Mouse (Mus musculus) liver, embryonic 12.5 days (tissue): ENCODE measurements around the gene Speg. TPM values are rescaled to one million over a fixed set of nuclear protein-coding genes. Genes with fewer than 3 reads are reported as not detected.
A peak's percentile ranks its signal among the peaks of the same experiment; 100 is the strongest.

Experiments
- ATAC-seq: fragments of 200-750 bp; cut with Nextera tagmentation; 2 replicates; pipeline ENCODE4 v1.8.0; 2017; ENCODE audit warnings: moderate number of reproducible peaks, mild to moderate bottlenecking, moderate library complexity
- H3K27ac ChIP-seq: fragments of 300-500 bp; sonication (generic); 2 replicates; pipeline ENCODE4 v1.5.1; 2016; ENCODE audit warnings: mild to moderate bottlenecking
- H3K27me3 ChIP-seq: fragments of 300-500 bp; sonication (generic); replicated peaks from 2 replicates; pipeline ENCODE4 v1.6.1; 2016; ENCODE audit warnings: mild to moderate bottlenecking, moderate library complexity
- H3K36me3 ChIP-seq: fragments of 300-500 bp; sonication (generic); 2 replicates; pipeline ENCODE4 v1.6.1; 2016; ENCODE audit warnings: mild to moderate bottlenecking, moderate library complexity
- H3K4me1 ChIP-seq: fragments of 300-500 bp; sonication (generic); 2 replicates; pipeline ENCODE4 v1.6.1; 2016
- H3K4me2 ChIP-seq: fragments of 300-500 bp; sonication (generic); 2 replicates; pipeline ENCODE4 v1.6.1; 2016; ENCODE audit warnings: mild to moderate bottlenecking, moderate library complexity
- H3K4me3 ChIP-seq: fragments of 300-500 bp; sonication (generic); 2 replicates; pipeline ENCODE4 v1.5.1; 2016; ENCODE audit warnings: mild to moderate bottlenecking, moderate library complexity
- H3K9ac ChIP-seq: fragments of 300-500 bp; sonication (generic); 2 replicates; pipeline ENCODE4 v1.6.1; 2016; ENCODE audit warnings: mild to moderate bottlenecking, moderate library complexity
- H3K9me3 ChIP-seq: fragments of 300-500 bp; sonication (generic); replicated peaks from 2 replicates; pipeline ENCODE4 v1.6.1; 2016; ENCODE audit warnings: mild to moderate bottlenecking, moderate library complexity
- WGBS: fragments of 180-500 bp; shearing (Covaris S2); methylation state at CpG from one replicate; pipeline ENCODE4 v1.1.7; 2016; ENCODE audit not compliant: insufficient replicate concordance; 5-methylcytosine and 5-hydroxymethylcytosine counted together
- polyA plus RNA-seq: library from polyadenylated mRNA; unstranded; fragments of >200 nt; fragmentation: Nextera tagmentation; extraction: Ambion mirVana; gene quantifications from 2 replicates; pipeline ENCODE4 v1.2.1, GENCODE M21; 2016

Speg gene
- polyA plus RNA-seq, 1 experiment from 2014 or later: 11.4 TPM

- H3K36me3 ChIP-seq: no peaks in the 10 kb centered on the region
- 75% methylated on average over 27 of the region's 27 CpGs for WGBS
- H3K9me3 ChIP-seq: no peaks in the 10 kb centered on the region
- H3K4me2 ChIP-seq: no peak overlapping the region
- no peak overlapping the region for H3K9ac ChIP-seq
- no peak overlapping the region for H3K27ac ChIP-seq
- ATAC-seq: no peak
- H3K27me3 ChIP-seq: peaks cover 99% of the 10 kb centered on the region
- no peak overlapping the region for H3K4me3 ChIP-seq
- peaks cover 19% of the 10 kb centered on the region for H3K4me1 ChIP-seq
Observed at GRCm38 (mm10) chr1:75384470-75385141, 9.5 kb downstream of the Speg start.

GRCm38 (mm10) chr1:75385142-75385730 lies 10.1 kb downstream of the Speg start:
- Histone ChIP-seq H3K4me1 (peaks cover 19% of the 10 kb centered on the region), H3K9me3 (no peaks in the 10 kb centered on the region), H3K36me3 (no peaks in the 10 kb centered on the region), H3K27me3 (peaks cover 99% of the 10 kb centered on the region), H3K4me2 (no peak overlapping the region), H3K27ac (no peak overlapping the region), H3K9ac (no peak overlapping the region), H3K4me3 (no peak overlapping the region)
- 59% methylated on average over 20 of the region's 20 CpGs for WGBS
- ATAC-seq: no peak

- H3K27ac ChIP-seq: no peak overlapping the region
- no peak overlapping the region for H3K9ac ChIP-seq
- no peaks in the 10 kb centered on the region for H3K9me3 ChIP-seq
- peaks cover 99% of the 10 kb centered on the region for H3K27me3 ChIP-seq
- H3K4me2 ChIP-seq: no peak overlapping the region
- WGBS: 20% methylated on average over 4 of the region's 4 CpGs
- no peak overlapping the region for H3K4me3 ChIP-seq
- no peak for ATAC-seq
- peaks cover 19% of the 10 kb centered on the region for H3K4me1 ChIP-seq
- H3K36me3 ChIP-seq: no peaks in the 10 kb centered on the region
Observed at GRCm38 (mm10) chr1:75386149-75386548, 11.1 kb downstream of the Speg start.

- WGBS: 22% methylated on average over 7 of the region's 7 CpGs
- Histone ChIP-seq H3K4me3 (no peak overlapping the region), H3K4me2 (peak overlapping the region; percentile 37; the same call in 1 of the 2 replicates), H3K9me3 (no peaks in the 10 kb centered on the region), H3K4me1 (peaks cover 13% of the 10 kb centered on the region; the same call in 1 of the 2 replicates), H3K36me3 (no peaks in the 10 kb centered on the region), H3K27ac (no peak overlapping the region), H3K9ac (no peak overlapping the region), H3K27me3 (peaks cover 93% of the 10 kb centered on the region)
- ATAC-seq: no peak
Observed at GRCm38 (mm10) chr1:75387469-75387928, 12.4 kb downstream of the Speg start.

GRCm38 (mm10) chr1:75387929-75388897 lies 13.1 kb downstream of the Speg start:
- 6% methylated on average over 94 of the region's 94 CpGs for WGBS
- Histone ChIP-seq H3K9me3 (no peaks in the 10 kb centered on the region), H3K36me3 (no peaks in the 10 kb centered on the region), H3K27me3 (peaks cover 86% of the 10 kb centered on the region), H3K4me1 (peaks cover 13% of the 10 kb centered on the region; the same call in 1 of the 2 replicates), H3K4me2 (peak overlapping the region; percentile 37), H3K9ac (peak overlapping the region; percentile 6; the same call in 1 of the 2 replicates), H3K27ac (no peak overlapping the region), H3K4me3 (no peak overlapping the region; the same call in 1 of the 2 replicates)
- ATAC-seq: no peak

- peaks cover 13% of the 10 kb centered on the region; the same call in 1 of the 2 replicates for H3K4me1 ChIP-seq
- H3K9ac ChIP-seq: no peak overlapping the region
- no peak for ATAC-seq
- no peaks in the 10 kb centered on the region for H3K36me3 ChIP-seq
- H3K27me3 ChIP-seq: peaks cover 85% of the 10 kb centered on the region
- no peaks in the 10 kb centered on the region for H3K9me3 ChIP-seq
- H3K27ac ChIP-seq: no peak overlapping the region
- 14% methylated on average over 23 of the region's 23 CpGs for WGBS
- no peak overlapping the region for H3K4me3 ChIP-seq
- H3K4me2 ChIP-seq: peak overlapping the region; percentile 37
Observed at GRCm38 (mm10) chr1:75388898-75389515, 13.9 kb downstream of the Speg start.

- no peaks in the 10 kb centered on the region for H3K36me3 ChIP-seq
- no peak overlapping the region for H3K4me2 ChIP-seq
- peaks cover 58% of the 10 kb centered on the region for H3K27me3 ChIP-seq
- no peak for ATAC-seq
- peaks cover 5% of the 10 kb centered on the region; the same call in 1 of the 2 replicates for H3K4me1 ChIP-seq
- no peak overlapping the region for H3K9ac ChIP-seq
- no peak overlapping the region for H3K4me3 ChIP-seq
- H3K9me3 ChIP-seq: no peaks in the 10 kb centered on the region
- no peak overlapping the region for H3K27ac ChIP-seq
- 50% methylated on average over 9 of the region's 9 CpGs for WGBS
Observed at GRCm38 (mm10) chr1:75393139-75393538, 18.0 kb downstream of the Speg start.

GRCm38 (mm10) chr1:75393846-75394245 lies 18.7 kb downstream of the Speg start:
- Histone ChIP-seq H3K9me3 (no peaks in the 10 kb centered on the region), H3K27ac (no peak overlapping the region), H3K9ac (no peak overlapping the region), H3K36me3 (no peaks in the 10 kb centered on the region), H3K4me2 (no peak overlapping the region), H3K27me3 (peaks cover 54% of the 10 kb centered on the region), H3K4me3 (no peak overlapping the region), H3K4me1 (peaks cover 6% of the 10 kb centered on the region)
- 52% methylated on average over 3 of the region's 3 CpGs for WGBS
- ATAC-seq: no peak

- H3K9me3 ChIP-seq: no peaks in the 10 kb centered on the region
- peaks cover 31% of the 10 kb centered on the region for H3K27me3 ChIP-seq
- WGBS: 7% methylated on average over 9 of the region's 9 CpGs
- peak overlapping the region; percentile 8; the same call in 1 of the 2 replicates for H3K4me2 ChIP-seq
- no peak overlapping the region for H3K9ac ChIP-seq
- H3K4me1 ChIP-seq: peaks cover 22% of the 10 kb centered on the region
- H3K4me3 ChIP-seq: no peak overlapping the region
- H3K27ac ChIP-seq: peak overlapping the region; percentile 61; the same call in 1 of the 2 replicates
- ATAC-seq: peak; percentile 57
- 0 out of 2 replicates have a peak, but pooled peaks cover 3% of the 10 kb centered on the region for H3K36me3 ChIP-seq
Observed at GRCm38 (mm10) chr1:75398761-75399402, 23.8 kb downstream of the Speg start.

- WGBS: 12% methylated on average over 15 of the region's 15 CpGs
- H3K9ac ChIP-seq: no peak overlapping the region
- peak overlapping the region; percentile 61; the same call in 1 of the 2 replicates for H3K27ac ChIP-seq
Observed at GRCm38 (mm10) chr1:75399755-75400492, 24.8 kb downstream of the Speg start.

More at GRCm38 (mm10) chr1:75399755-75400492, 24.8 kb downstream of the Speg start:
- peaks cover 22% of the 10 kb centered on the region for H3K4me1 ChIP-seq
- H3K4me2 ChIP-seq: peak overlapping the region; percentile 51
- H3K36me3 ChIP-seq: peaks cover 6% of the 10 kb centered on the region; the same call in 1 of the 2 replicates
- peak; percentile 66 for ATAC-seq
- peak overlapping the region; percentile 27; the same call in 1 of the 2 replicates for H3K4me3 ChIP-seq
- H3K27me3 ChIP-seq: peaks cover 22% of the 10 kb centered on the region
- H3K9me3 ChIP-seq: no peaks in the 10 kb centered on the region
